Mouse (Mus musculus) liver (tissue): Measurements from ENCODE around the gene Spata31d1b.
"Not testable (repeated sequence)": the region's sequence is repeated elsewhere in the genome, so short reads cannot be mapped to it uniquely, and the experiment has no call there.

Experiments
- DNase-seq: peaks from one replicate; pipeline ENCODE4 v3.0.0-alpha.2; 2020; ENCODE audit warnings: mixed read lengths

Gene Spata31d1b

GRCm38 (mm10) chr13:59711984-59712383 is at the start of gene Spata31d1b:
TSS of gene Spata31d1b (plus strand) at chr13:59712284.
- not testable (repeated sequence) for DNase-seq

- DNase-seq, result no peak
These were observed 48.0 kb upstream of the Spata31d1b start for GRCm38 (mm10) chr13:59663939-59664712.

GRCm38 (mm10) chr13:59667763-59668162 is 44.3 kb upstream of the Spata31d1b start:
- DNase-seq, result no peak

GRCm38 (mm10) chr13:59668501-59669093 is 43.5 kb upstream of the Spata31d1b start:
- peak; percentile 89 for DNase-seq

- DNase-seq, result no peak
These were observed 42.1 kb upstream of the Spata31d1b start for GRCm38 (mm10) chr13:59669946-59670345.

GRCm38 (mm10) chr13:59671521-59671920 is 40.6 kb upstream of the Spata31d1b start:
- no peak for DNase-seq

GRCm38 (mm10) chr13:59672248-59672647 is 39.8 kb upstream of the Spata31d1b start:
- peak; percentile 36 for DNase-seq

- DNase-seq, result no peak
These were observed 38.5 kb upstream of the Spata31d1b start for GRCm38 (mm10) chr13:59673597-59673996.

GRCm38 (mm10) chr13:59674215-59674614 is 37.9 kb upstream of the Spata31d1b start:
- peak; percentile 39 for DNase-seq

- DNase-seq, result peak; percentile 61
These were observed 37.3 kb upstream of the Spata31d1b start for GRCm38 (mm10) chr13:59674761-59675150.

GRCm38 (mm10) chr13:59675151-59676011 is 36.7 kb upstream of the Spata31d1b start, which contains the start of gene Golm1:
TSS of gene Golm1 (minus strand) at chr13:59675811.
- peak; percentile 88 for DNase-seq

- no peak for DNase-seq
These were observed 35.5 kb upstream of the Spata31d1b start for GRCm38 (mm10) chr13:59676316-59677229.

- no peak for DNase-seq
These were observed 32.8 kb upstream of the Spata31d1b start for GRCm38 (mm10) chr13:59679306-59679705.

- DNase-seq, result no peak
These were observed 32.2 kb upstream of the Spata31d1b start for GRCm38 (mm10) chr13:59679908-59680307.

- DNase-seq, result peak; percentile 20
These were observed 29.5 kb upstream of the Spata31d1b start for GRCm38 (mm10) chr13:59682629-59683028.

- DNase-seq, result no peak
These were observed 26.8 kb upstream of the Spata31d1b start for GRCm38 (mm10) chr13:59685236-59685635.

- DNase-seq, result no peak
These were observed 23.7 kb upstream of the Spata31d1b start for GRCm38 (mm10) chr13:59688338-59688770.

GRCm38 (mm10) chr13:59689313-59689712 is 22.8 kb upstream of the Spata31d1b start:
- no peak for DNase-seq

GRCm38 (mm10) chr13:59689843-59690242 is 22.2 kb upstream of the Spata31d1b start:
- DNase-seq, result no peak

GRCm38 (mm10) chr13:59690576-59690975 is 21.5 kb upstream of the Spata31d1b start:
- DNase-seq, result no peak

GRCm38 (mm10) chr13:59691478-59691877 is 20.6 kb upstream of the Spata31d1b start:
- DNase-seq, result no peak

GRCm38 (mm10) chr13:59694008-59694407 is 18.1 kb upstream of the Spata31d1b start, which contains the start of gene 4921517D22Rik:
TSS of gene 4921517D22Rik (minus strand) at chr13:59694108.
- no peak for DNase-seq
